Mouse (Mus musculus): ENCODE measurements around the gene Nr4a1. TPM values are rescaled to one million over a fixed set of nuclear protein-coding genes. Genes with fewer than 3 reads are reported as not detected.

Nr4a1 gene
- polyA plus RNA-seq, 1 experiment from 2014 or later: 4.7 TPM

Other genes starting within 250 kb of the Nr4a1 start
- gene Gm47841, start 206.9 kb upstream of the Nr4a1 start, polyA plus RNA-seq (2016; fragmentation: Nextera tagmentation; extraction: Ambion mirVana): not detected in 2 replicates
- 1.2 and 1.7 TPM in 2 replicates for gene Fignl2, start 175.7 kb upstream of the Nr4a1 start, polyA plus RNA-seq (2016; fragmentation: Nextera tagmentation; extraction: Ambion mirVana)
- 0.10 TPM in 1 of 2 replicates, not detected in the other for gene Ankrd33, start 138.5 kb upstream of the Nr4a1 start, polyA plus RNA-seq (2016; fragmentation: Nextera tagmentation; extraction: Ambion mirVana)
- gene Acvrl1, start 125.7 kb upstream of the Nr4a1 start, polyA plus RNA-seq (2016; fragmentation: Nextera tagmentation; extraction: Ambion mirVana): 10.3 and 10.6 TPM in 2 replicates
- gene Acvr1b, start 80.2 kb upstream of the Nr4a1 start, polyA plus RNA-seq (2016; fragmentation: Nextera tagmentation; extraction: Ambion mirVana): 5.5 and 6.2 TPM in 2 replicates
- 5.3 and 6.7 TPM in 2 replicates for gene Grasp, start 30.1 kb upstream of the Nr4a1 start, polyA plus RNA-seq (2016; fragmentation: Nextera tagmentation; extraction: Ambion mirVana)
- 86.5 and 91.5 TPM in 2 replicates for gene Atg101, start 30.0 kb downstream of the Nr4a1 start, polyA plus RNA-seq (2016; fragmentation: Nextera tagmentation; extraction: Ambion mirVana)
- 0.59 and 0.71 TPM in 2 replicates for gene 6030408B16Rik, start 38.9 kb downstream of the Nr4a1 start, polyA plus RNA-seq (2016; fragmentation: Nextera tagmentation; extraction: Ambion mirVana)
- gene Krt80, start 115.9 kb downstream of the Nr4a1 start, polyA plus RNA-seq (2016; fragmentation: Nextera tagmentation; extraction: Ambion mirVana): 0.04 and 0.16 TPM in 2 replicates
- gene Krt7, start 156.8 kb downstream of the Nr4a1 start, polyA plus RNA-seq (2016; fragmentation: Nextera tagmentation; extraction: Ambion mirVana): 16.2 and 17.4 TPM in 2 replicates
- 0.12 TPM in 1 of 2 replicates, not detected in the other for gene Krt87, start 184.5 kb downstream of the Nr4a1 start, polyA plus RNA-seq (2016; fragmentation: Nextera tagmentation; extraction: Ambion mirVana)
- gene Krt88, start 193.5 kb downstream of the Nr4a1 start, polyA plus RNA-seq (2016; fragmentation: Nextera tagmentation; extraction: Ambion mirVana): not detected in 2 replicates
- not detected in 2 replicates for gene Krt81, start 209.5 kb downstream of the Nr4a1 start, polyA plus RNA-seq (2016; fragmentation: Nextera tagmentation; extraction: Ambion mirVana)
- gene Krt86, start 219.2 kb downstream of the Nr4a1 start, polyA plus RNA-seq (2016; fragmentation: Nextera tagmentation; extraction: Ambion mirVana): not detected in 2 replicates
- not detected in 2 replicates for gene Krt83, start 237.2 kb downstream of the Nr4a1 start, polyA plus RNA-seq (2016; fragmentation: Nextera tagmentation; extraction: Ambion mirVana)

Data from embryonic facial prominence, embryonic 10.5 days (tissue).